Mouse (Mus musculus) ES-E14 (cell line): ENCODE results near the gene Tox3. TPM values are rescaled to one million over a fixed set of nuclear protein-coding genes. Genes with fewer than 3 reads are reported as not detected.

Source experiments
- DNase-seq: peaks from one replicate; pipeline ENCODE4 v3.0.0-alpha.2; 2013; ENCODE audit warnings: low read depth, low spot score
- H3K27ac ChIP-seq: 2 replicates; pipeline ENCODE4 v1.5.1; 2012; ENCODE audit warnings: low read depth, mild to moderate bottlenecking, low read length, moderate library complexity, mixed read lengths; ENCODE audit not compliant: poor library complexity, insufficient read depth, severe bottlenecking
- H3K36me3 ChIP-seq: 2 replicates; pipeline ENCODE4 v1.6.1; 2012; ENCODE audit warnings: mild to moderate bottlenecking, low read length, moderate library complexity, mixed read lengths; ENCODE audit not compliant: control insufficient read depth, poor library complexity, insufficient read depth, severe bottlenecking
- H3K4me1 ChIP-seq, 2 experiments: fragments of 150-350 bp in 1 of 2; sonication (generic) in 1 of 2; 2 replicates each; pipeline ENCODE4 v1.6.1; 2012; ENCODE audit warnings: low read length in 2 of 2, mild to moderate bottlenecking in 1 of 2, mixed read lengths in 1 of 2; ENCODE audit not compliant: control insufficient read depth in 2 of 2, insufficient read depth in 2 of 2, poor library complexity in 1 of 2
- H3K4me3 ChIP-seq, 2 experiments: fragments of 150-350 bp in 1 of 2; sonication (generic) in 1 of 2; 2 replicates each; pipeline ENCODE4 v1.5.1; 2012; ENCODE audit warnings: low read length in 2 of 2, low read depth in 1 of 2, mild to moderate bottlenecking in 1 of 2, mixed read lengths in 1 of 2; ENCODE audit not compliant: insufficient read depth in 1 of 2, poor library complexity in 1 of 2, severe bottlenecking in 1 of 2
- H3K9ac ChIP-seq: 2 replicates; pipeline ENCODE4 v1.6.1; 2012; ENCODE audit warnings: low read depth, mild to moderate bottlenecking, low read length, mixed read lengths; ENCODE audit not compliant: poor library complexity, insufficient read depth, severe bottlenecking
- H3K9me3 ChIP-seq: fragments of 150-350 bp; sonication (generic); 2 replicates; pipeline ENCODE4 v1.6.1; 2012; ENCODE audit warnings: low read depth, mild to moderate bottlenecking, low read length; ENCODE audit not compliant: control insufficient read depth, insufficient read depth
- CHD2 ChIP-seq: IDR thresholded peaks from 2 replicates; pipeline ENCODE4 v1.6.1; 2014; ENCODE audit warnings: mild to moderate bottlenecking, low read depth, low read length, inconsistent platforms
- HCFC1 ChIP-seq: IDR thresholded peaks from 2 replicates; pipeline ENCODE4 v1.6.1; 2012; ENCODE audit warnings: low read length, inconsistent platforms, borderline replicate concordance; ENCODE audit not compliant: insufficient read depth
- MAFK ChIP-seq: IDR thresholded peaks from 2 replicates; pipeline ENCODE4 v1.6.1; 2014; ENCODE audit warnings: mild to moderate bottlenecking, low read depth, low read length, inconsistent platforms; ENCODE audit not compliant: insufficient read depth
- ZC3H11A ChIP-seq: IDR thresholded peaks from 2 replicates; pipeline ENCODE4 v1.6.1; 2012; ENCODE audit warnings: low read depth, mild to moderate bottlenecking, inconsistent platforms, low read length, borderline replicate concordance
- ZNF384 ChIP-seq: IDR thresholded peaks from 2 replicates; pipeline ENCODE4 v1.6.1; 2012; ENCODE audit warnings: low read depth, low read length, inconsistent platforms
- in situ Hi-C, 2 experiments: fragments of 600-800 bp; cut with MboI; formaldehyde crosslinking; loops; one replicate each; pipeline ENCODE4 v1.15.1; 2025; ENCODE audit warnings: low sequenced_read_pairs in 2 of 2, inconsistent platforms in 1 of 2; ENCODE audit not compliant: unreplicated experiment in 2 of 2
- total RNA-seq: library from RNA; depleted of rRNA; stranded (reverse); fragments of 300-350 nt; gene quantifications from 2 replicates; pipeline ENCODE4 v1.2.3, GENCODE M21; 2012

The Tox3 gene
- total RNA-seq, 1 experiment: 0.67 TPM

DNA sequence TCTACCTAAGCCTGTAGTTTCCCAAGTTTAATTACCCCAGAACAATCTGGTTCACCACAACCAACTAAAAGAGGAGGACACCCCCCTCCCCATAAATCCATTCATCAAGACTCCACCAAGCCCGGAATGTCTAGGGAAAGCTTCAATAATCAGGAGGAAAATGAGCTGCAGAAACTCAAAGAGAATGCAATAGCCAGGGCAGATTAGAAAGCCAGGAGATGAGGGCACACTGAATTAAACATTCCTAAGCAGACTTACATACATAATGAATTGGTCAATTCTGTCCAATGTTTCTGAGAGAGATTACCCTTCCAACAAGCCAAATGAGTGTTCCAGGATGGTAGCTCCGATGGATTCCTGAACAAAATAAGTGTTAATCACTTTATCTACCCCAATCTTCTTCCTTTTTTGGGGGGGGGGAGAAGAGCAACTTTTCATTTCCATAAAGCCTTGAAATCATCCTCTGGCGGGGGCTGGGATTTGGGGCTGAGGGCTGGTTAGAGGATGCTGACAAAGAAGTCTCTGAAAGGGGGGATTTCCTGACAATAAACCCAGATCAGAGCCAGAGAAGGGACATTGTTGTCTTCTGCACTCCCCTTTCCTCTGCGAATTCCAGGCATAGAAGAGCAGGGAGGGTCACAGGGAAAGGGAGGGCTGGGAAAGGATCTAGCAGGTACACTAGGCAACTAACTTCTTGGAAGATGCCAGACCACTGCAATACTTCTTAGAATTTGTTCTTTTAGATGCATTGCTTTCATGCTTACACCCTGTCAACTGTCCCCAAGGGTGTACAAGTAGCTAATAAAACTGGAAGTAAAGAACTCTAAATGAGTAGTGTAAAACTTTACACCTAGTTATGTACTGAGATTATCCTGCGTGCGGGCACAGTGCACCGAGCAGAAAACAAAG lies 17.5 kb downstream of the Tox3 start:
- in situ Hi-C loops: no loop called here
- DNase-seq: no peak
- H3K9me3 ChIP-seq: no peaks in the 10 kb centered on the region
- H3K9ac ChIP-seq: no peak overlapping the region
- no peak overlapping the region for H3K27ac ChIP-seq
- H3K4me3 ChIP-seq: no peak overlapping the region
- H3K4me1 ChIP-seq: no peaks in the 10 kb centered on the region
- no peaks in the 10 kb centered on the region for H3K36me3 ChIP-seq
- TF ChIP-seq ZC3H11A: no peak
- TF ChIP-seq HCFC1: no peak
- no peak for TF ChIP-seq MAFK
- no peak for TF ChIP-seq ZNF384
- TF ChIP-seq CHD2: no peak

DNA sequence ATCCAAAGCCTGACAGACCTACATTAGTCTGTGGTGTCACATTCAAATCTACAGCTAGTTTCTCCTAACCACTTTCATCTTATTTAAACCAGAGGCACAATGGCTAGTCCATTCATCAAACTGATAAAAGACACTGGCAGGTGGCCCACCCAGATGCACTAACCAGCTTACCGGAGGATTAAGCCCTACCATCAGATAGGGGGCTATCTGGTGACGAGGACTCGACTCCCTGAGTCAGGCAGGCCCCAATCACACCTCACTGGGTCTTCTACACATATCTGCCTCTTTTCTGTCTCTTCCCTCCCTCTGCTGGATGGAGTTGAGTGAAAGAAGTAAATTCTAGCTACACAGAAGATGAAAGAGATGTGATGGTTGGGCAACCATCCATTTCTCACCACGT lies 24.3 kb downstream of the Tox3 start:
- H3K9ac ChIP-seq: no peak overlapping the region
- no peaks in the 10 kb centered on the region for H3K36me3 ChIP-seq
- in situ Hi-C loops: no loop called here
- no peak for TF ChIP-seq ZNF384
- no peak for TF ChIP-seq CHD2
- TF ChIP-seq ZC3H11A: no peak
- TF ChIP-seq HCFC1: no peak
- no peak for TF ChIP-seq MAFK
- H3K27ac ChIP-seq: no peak overlapping the region
- DNase-seq: no peak
- H3K4me3 ChIP-seq: no peak overlapping the region
- H3K9me3 ChIP-seq: no peaks in the 10 kb centered on the region
- H3K4me1 ChIP-seq: no peaks in the 10 kb centered on the region

DNA sequence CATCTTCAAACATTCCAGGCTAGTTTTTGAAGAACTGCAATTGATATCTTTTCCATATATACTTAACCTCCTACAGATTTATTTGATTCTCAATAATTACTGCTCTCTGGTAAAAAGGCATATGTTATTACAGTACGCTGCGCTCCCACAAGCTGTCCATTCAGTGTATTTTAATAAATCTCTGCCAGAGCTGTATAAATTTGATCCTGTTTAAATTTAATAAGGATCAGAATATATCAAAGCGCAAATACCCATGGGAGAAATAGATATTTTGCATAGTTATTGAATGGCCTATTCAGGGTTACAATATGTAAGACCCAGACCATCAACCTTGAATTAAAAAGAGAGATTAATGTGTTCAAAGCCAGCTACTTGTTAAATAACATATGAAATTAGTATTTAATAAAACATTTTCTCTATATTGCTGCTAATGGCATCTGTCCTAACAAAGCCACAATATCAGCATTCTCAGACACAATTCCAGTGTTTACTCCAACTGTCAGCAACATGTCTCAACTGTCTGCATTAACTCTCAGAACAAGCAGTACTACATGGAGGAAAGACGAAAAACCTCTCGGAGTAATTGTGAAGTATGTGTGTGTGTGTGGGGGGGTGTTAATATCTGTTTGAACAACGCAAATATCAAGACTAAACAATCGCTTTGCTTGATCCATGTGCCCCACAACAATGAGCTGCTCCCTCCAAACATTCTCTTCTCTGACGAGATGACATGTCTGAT lies 25.3 kb downstream of the Tox3 start:
- in situ Hi-C loops: no loop called here
- Histone ChIP-seq H3K36me3 (no peaks in the 10 kb centered on the region), H3K4me1 (no peaks in the 10 kb centered on the region), H3K4me3 (no peak overlapping the region), H3K9ac (no peak overlapping the region), H3K9me3 (no peaks in the 10 kb centered on the region), H3K27ac (no peak overlapping the region)
- DNase-seq: no peak
- no peak for TF ChIP-seq MAFK
- TF ChIP-seq HCFC1: no peak
- TF ChIP-seq ZNF384: no peak
- TF ChIP-seq ZC3H11A: no peak
- TF ChIP-seq CHD2: no peak

DNA sequence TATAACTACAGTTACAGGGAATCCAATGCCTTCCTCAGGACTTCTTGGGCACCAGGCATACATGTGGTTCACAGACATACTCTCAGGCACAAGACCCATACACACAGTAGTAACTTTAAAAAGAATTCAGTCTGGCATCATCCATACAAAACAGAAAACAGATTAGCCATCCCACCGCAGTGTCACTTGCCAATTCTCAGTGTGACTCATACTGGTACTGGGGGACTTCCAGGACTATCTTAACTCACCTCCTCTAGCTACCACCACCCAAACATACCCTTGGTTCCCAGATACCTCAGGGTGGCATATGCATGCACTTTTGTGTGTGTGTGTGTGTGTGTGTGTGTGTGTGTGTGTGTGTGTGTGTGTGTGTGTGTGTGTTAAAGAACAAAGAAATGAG lies 26.9 kb downstream of the Tox3 start:
- no peak overlapping the region for H3K9ac ChIP-seq
- H3K36me3 ChIP-seq: no peaks in the 10 kb centered on the region
- no peaks in the 10 kb centered on the region for H3K4me1 ChIP-seq
- TF ChIP-seq MAFK: no peak
- TF ChIP-seq HCFC1: no peak
- TF ChIP-seq ZNF384: no peak
- TF ChIP-seq CHD2: no peak
- TF ChIP-seq ZC3H11A: no peak
- DNase-seq: no peak
- no peaks in the 10 kb centered on the region for H3K9me3 ChIP-seq
- in situ Hi-C loops: no loop called here
- no peak overlapping the region for H3K27ac ChIP-seq
- no peak overlapping the region for H3K4me3 ChIP-seq
